Mouse (Mus musculus) midbrain, embryonic 14.5 days (tissue): ENCODE results near the gene Elane. TPM values are rescaled to one million over a fixed set of nuclear protein-coding genes. Genes with fewer than 3 reads are reported as not detected.

ENCODE experiments used
- ATAC-seq: fragments of 200-750 bp; cut with Nextera tagmentation; 2 replicates; pipeline ENCODE4 v1.8.0; 2017; ENCODE audit warnings: moderate number of reproducible peaks, moderate library complexity; ENCODE audit not compliant: low FRiP score, low TSS enrichment
- DNase-seq: peaks from one replicate; pipeline ENCODE4 v3.0.0-alpha.2; 2015
- H3K27ac ChIP-seq: fragments of 300-500 bp; sonication (generic); replicated peaks from 2 replicates; pipeline ENCODE4 v1.5.1; 2014; ENCODE audit warnings: mild to moderate bottlenecking, low read depth, low read length, moderate library complexity
- H3K27me3 ChIP-seq: fragments of 300-500 bp; sonication (generic); 2 replicates; pipeline ENCODE4 v1.6.1; 2014; ENCODE audit warnings: low read length, control low read depth, mixed read lengths; ENCODE audit not compliant: control insufficient read depth, insufficient read depth
- H3K36me3 ChIP-seq: fragments of 300-500 bp; sonication (generic); 2 replicates; pipeline ENCODE4 v1.6.1; 2014; ENCODE audit warnings: low read length, control low read depth; ENCODE audit not compliant: control insufficient read depth, insufficient read depth
- H3K4me1 ChIP-seq: fragments of 300-500 bp; sonication (generic); 2 replicates; pipeline ENCODE4 v1.6.1; 2014; ENCODE audit warnings: mild to moderate bottlenecking, antibody characterized with exemption, low read length, control low read depth; ENCODE audit not compliant: control insufficient read depth, insufficient read depth
- H3K4me2 ChIP-seq: fragments of 300-500 bp; sonication (generic); 2 replicates; pipeline ENCODE4 v1.6.1; 2014; ENCODE audit warnings: mild to moderate bottlenecking, low read length, moderate library complexity
- H3K4me3 ChIP-seq: fragments of 300-500 bp; sonication (generic); replicated peaks from 2 replicates; pipeline ENCODE4 v1.5.1; 2014; ENCODE audit warnings: low read depth, low read length
- H3K9ac ChIP-seq: fragments of 300-500 bp; sonication (generic); replicated peaks from 2 replicates; pipeline ENCODE4 v1.6.1; 2014; ENCODE audit warnings: mild to moderate bottlenecking, low read length, moderate library complexity
- H3K9me3 ChIP-seq: fragments of 300-500 bp; sonication (generic); 2 replicates; pipeline ENCODE4 v1.6.1; 2016; ENCODE audit warnings: low read length, control low read depth, mixed read lengths; ENCODE audit not compliant: control insufficient read depth
- WGBS: fragments of 180-500 bp; shearing (Covaris S2); extraction: QIAGEN DNeasy Blood & Tissue Kit; methylation state at CpG from one replicate; pipeline ENCODE4 v1.1.7; 2014; 5-methylcytosine and 5-hydroxymethylcytosine counted together
- polyA plus RNA-seq: library from polyadenylated mRNA; unstranded; fragments of >200 nt; fragmentation: Nextera tagmentation; extraction: Ambion mirVana; gene quantifications from 2 replicates; pipeline ENCODE4 v1.2.1, GENCODE M21; 2014

The Elane gene
- polyA plus RNA-seq, 1 experiment from 2014 or later, result not detected

DNA sequence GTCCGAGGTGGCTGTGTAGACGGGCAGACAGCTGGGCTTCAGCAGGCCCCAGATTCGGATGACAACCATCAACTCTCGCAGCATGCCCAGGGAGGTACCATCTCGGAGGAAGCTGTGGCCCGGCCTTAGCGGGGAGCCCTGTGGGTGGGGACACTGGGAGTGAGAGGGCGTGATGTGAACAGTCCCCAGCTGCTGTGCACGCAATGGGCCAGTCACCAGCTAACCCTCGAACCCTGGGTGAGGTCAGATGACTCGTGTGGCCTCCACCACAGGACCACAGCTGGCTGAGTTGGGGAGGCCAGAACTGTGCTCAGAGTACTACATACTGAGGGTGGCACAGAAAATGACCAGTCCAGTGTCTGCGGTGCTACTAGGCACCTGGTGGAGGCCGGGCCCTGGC lies 10.8 kb downstream of the Elane start:
- Histone ChIP-seq H3K4me2 (no peak overlapping the region), H3K27ac (no peak overlapping the region), H3K36me3 (peaks cover 50% of the 10 kb centered on the region), H3K9ac (no peak overlapping the region), H3K4me3 (no peak overlapping the region), H3K4me1 (0 out of 2 replicates have a peak, but pooled peaks cover 9% of the 10 kb centered on the region), H3K27me3 (no peaks in the 10 kb centered on the region), H3K9me3 (no peaks in the 10 kb centered on the region)
- no peak for DNase-seq
- ATAC-seq, result no peak
- 87% methylated on average over 13 of the region's 13 CpGs for WGBS

DNA sequence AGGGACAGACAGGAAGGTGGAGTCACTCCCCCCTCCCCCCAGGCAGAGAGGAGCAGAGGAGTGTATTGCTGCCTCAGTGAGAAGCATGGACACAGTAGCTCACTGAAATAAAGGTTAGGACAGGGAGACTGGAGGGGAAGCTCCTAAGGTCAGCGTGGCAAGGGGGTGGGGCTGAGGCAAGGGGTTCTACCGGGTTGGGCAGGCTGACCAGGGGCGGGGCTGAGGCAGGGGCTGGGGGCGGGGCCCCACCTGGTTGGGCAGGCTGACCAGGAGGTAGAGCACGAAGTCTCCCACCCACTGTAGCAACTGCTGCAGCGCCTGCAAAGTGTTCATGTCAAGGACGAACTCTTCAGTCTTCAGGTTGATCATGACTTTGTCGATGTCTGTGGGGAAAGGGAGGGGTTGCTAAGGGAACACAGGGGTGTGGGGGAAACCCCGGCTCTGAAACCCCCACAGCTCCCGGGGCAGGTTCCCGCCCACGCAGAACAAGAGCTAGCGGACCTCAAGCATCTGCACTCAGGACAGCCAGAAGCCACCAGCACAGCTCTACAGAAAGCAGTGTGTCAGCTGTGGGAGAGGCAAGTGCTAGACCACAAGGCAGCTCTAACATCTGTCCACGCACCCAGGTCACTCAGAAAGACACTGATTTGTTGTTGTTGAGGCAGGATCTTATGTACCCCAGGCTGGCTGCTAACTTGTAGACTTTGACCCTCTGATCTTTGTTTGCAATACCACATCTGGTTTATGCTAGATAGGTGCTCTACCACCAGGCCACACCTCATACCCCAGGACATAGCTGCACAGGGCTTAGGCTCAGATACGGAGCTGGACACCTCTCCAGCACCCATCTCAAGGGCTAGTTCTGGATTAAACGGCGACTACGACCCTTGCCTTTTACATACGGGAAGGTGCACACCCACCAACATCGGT lies 11.5 kb downstream of the Elane start:
- Histone ChIP-seq H3K36me3 (peaks cover 56% of the 10 kb centered on the region), H3K9ac (no peak overlapping the region)
- 52% methylated on average over 20 of the region's 20 CpGs for WGBS

DNA sequence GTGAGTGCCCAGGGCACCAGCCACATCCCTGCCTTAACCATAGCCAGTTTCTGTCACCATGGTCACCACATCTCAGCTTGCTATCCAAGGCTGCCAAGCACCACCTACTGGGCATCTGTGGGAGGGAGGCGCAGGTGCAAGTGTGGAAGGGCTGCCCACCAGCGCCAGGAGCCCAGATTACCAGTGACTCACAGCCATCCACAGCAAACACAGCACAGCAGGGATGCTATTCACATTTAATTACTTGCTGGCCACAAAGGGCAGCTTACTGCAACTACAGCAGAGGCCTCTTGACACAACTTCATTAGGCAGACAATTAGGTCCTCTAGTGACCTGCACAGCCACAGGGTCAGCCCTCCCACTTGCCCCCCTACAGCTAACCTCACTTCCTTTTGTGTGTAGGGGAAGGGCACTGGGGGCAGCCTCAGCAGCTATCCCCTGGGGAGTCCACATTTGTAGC lies 14.9 kb downstream of the Elane start:
- H3K4me3 ChIP-seq, result no peak overlapping the region
- WGBS, result 10% methylated on average over 2 of the region's 2 CpGs
- peaks cover 64% of the 10 kb centered on the region for H3K36me3 ChIP-seq
- H3K9me3 ChIP-seq, result no peaks in the 10 kb centered on the region
- H3K9ac ChIP-seq, result no peak overlapping the region
- no peak overlapping the region for H3K4me2 ChIP-seq
- DNase-seq (peak; percentile 75), ATAC-seq (peak; percentile 48)
- no peaks in the 10 kb centered on the region for H3K27me3 ChIP-seq
- peak overlapping the region; percentile 57 for H3K27ac ChIP-seq
- H3K4me1 ChIP-seq, result 0 out of 2 replicates have a peak, but pooled peaks cover 9% of the 10 kb centered on the region

More for the DNA sequence above, 11.5 kb downstream of the Elane start:
- H3K27ac ChIP-seq, result no peak overlapping the region
- no peak overlapping the region for H3K4me2 ChIP-seq
- ATAC-seq, result no peak
- no peak overlapping the region for H3K4me3 ChIP-seq
- 0 out of 2 replicates have a peak, but pooled peaks cover 9% of the 10 kb centered on the region for H3K4me1 ChIP-seq
- H3K9me3 ChIP-seq, result no peaks in the 10 kb centered on the region
- DNase-seq, result no peak
- H3K27me3 ChIP-seq, result no peaks in the 10 kb centered on the region

DNA sequence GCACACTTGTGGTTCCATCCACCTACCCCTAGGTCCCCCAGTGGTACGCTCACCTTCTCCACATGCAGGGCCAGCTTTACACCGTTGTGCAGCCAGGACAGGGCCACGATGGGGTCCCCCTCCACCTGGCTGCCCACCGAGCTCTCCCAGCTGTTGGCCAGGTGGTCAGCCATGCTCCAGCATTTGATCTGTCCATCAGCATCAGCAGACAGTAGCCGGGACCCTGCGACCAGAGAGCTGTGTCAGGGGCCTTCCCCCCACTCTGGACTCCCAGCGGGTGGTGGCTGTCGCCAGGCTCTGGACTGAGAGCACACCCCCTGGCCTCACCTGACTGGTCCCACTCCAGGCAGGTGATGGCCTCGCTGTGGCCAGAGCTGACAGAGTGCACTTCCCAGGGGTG lies 20.7 kb downstream of the Elane start:
- 94% methylated on average over 9 of the region's 9 CpGs for WGBS
- Histone ChIP-seq H3K9me3 (no peaks in the 10 kb centered on the region), H3K27ac (no peak overlapping the region), H3K4me2 (no peak overlapping the region), H3K9ac (no peak overlapping the region), H3K27me3 (no peaks in the 10 kb centered on the region), H3K4me1 (peaks cover 3% of the 10 kb centered on the region; the same call in 1 of the 2 replicates), H3K4me3 (no peak overlapping the region), H3K36me3 (peaks cover 57% of the 10 kb centered on the region)
- no peak for DNase-seq
- ATAC-seq, result no peak

- H3K9ac ChIP-seq, result no peak overlapping the region
- ATAC-seq (no peak), DNase-seq (no peak)
- H3K9me3 ChIP-seq, result no peaks in the 10 kb centered on the region
- H3K4me3 ChIP-seq, result no peak overlapping the region
- no peaks in the 10 kb centered on the region for H3K27me3 ChIP-seq
- H3K27ac ChIP-seq, result no peak overlapping the region
- WGBS, result 90% methylated on average over 10 of the region's 10 CpGs
- no peak overlapping the region for H3K4me2 ChIP-seq
- H3K36me3 ChIP-seq, result peaks cover 59% of the 10 kb centered on the region
- peaks cover 3% of the 10 kb centered on the region; the same call in 1 of the 2 replicates for H3K4me1 ChIP-seq
Observed at GRCm38 (mm10) chr10:79907415-79907814, 21.4 kb downstream of the Elane start.

GRCm38 (mm10) chr10:79908167-79909091 lies 22.4 kb downstream of the Elane start, which contains the start of gene Med16:
TSS of gene Med16 (minus strand) at chr10:79908923.
- Histone ChIP-seq H3K9me3 (no peaks in the 10 kb centered on the region), H3K27me3 (no peaks in the 10 kb centered on the region), H3K36me3 (peaks cover 50% of the 10 kb centered on the region), H3K4me1 (peaks cover 3% of the 10 kb centered on the region; the same call in 1 of the 2 replicates), H3K9ac (peak within 1 kb of the TSS; percentile 82), H3K27ac (peak within 1 kb of the TSS; percentile 97), H3K4me2 (peak within 1 kb of the TSS; percentile 53), H3K4me3 (peak within 1 kb of the TSS; percentile 58)
- 2% methylated on average over 52 of the region's 52 CpGs for WGBS
- peak; percentile 93 for ATAC-seq
- peak; percentile 95 for DNase-seq

- peak; percentile 66 for ATAC-seq
Observed at GRCm38 (mm10) chr10:79909092-79909922, 23.3 kb downstream of the Elane start.

More at GRCm38 (mm10) chr10:79909092-79909922, 23.3 kb downstream of the Elane start:
- Histone ChIP-seq H3K4me1 (peaks cover 9% of the 10 kb centered on the region), H3K4me2 (peak overlapping the region; percentile 53), H3K27me3 (no peaks in the 10 kb centered on the region), H3K9ac (peak overlapping the region; percentile 82), H3K27ac (peak overlapping the region; percentile 97), H3K4me3 (peak overlapping the region; percentile 58), H3K9me3 (no peaks in the 10 kb centered on the region), H3K36me3 (peaks cover 45% of the 10 kb centered on the region)
- WGBS, result 23% methylated on average over 14 of the region's 14 CpGs
- DNase-seq, result no peak
